Mouse (Mus musculus) heart, postnatal 10 days (tissue): ENCODE measurements around the gene Smyd3. TPM values are rescaled to one million over a fixed set of nuclear protein-coding genes. Genes with fewer than 3 reads are reported as not detected.

Source experiments
- DNase-seq, 2 experiments: peaks; one replicate each; pipeline ENCODE4 v3.0.0; 2021
- intact Hi-C: fragments of 180-260 bp; cut with DNase I; formaldehyde crosslinking; loops from one replicate; pipeline ENCODE4 v1.15.1; 2025
- total RNA-seq, 2 experiments: library from RNA; stranded (reverse); gene quantifications; 2 replicates each; pipeline ENCODE4 v1.2.3; 2021

Smyd3 gene
- total RNA-seq, 2 experiments from 2014 or later: 5.8 to 6.7 TPM

DNA sequence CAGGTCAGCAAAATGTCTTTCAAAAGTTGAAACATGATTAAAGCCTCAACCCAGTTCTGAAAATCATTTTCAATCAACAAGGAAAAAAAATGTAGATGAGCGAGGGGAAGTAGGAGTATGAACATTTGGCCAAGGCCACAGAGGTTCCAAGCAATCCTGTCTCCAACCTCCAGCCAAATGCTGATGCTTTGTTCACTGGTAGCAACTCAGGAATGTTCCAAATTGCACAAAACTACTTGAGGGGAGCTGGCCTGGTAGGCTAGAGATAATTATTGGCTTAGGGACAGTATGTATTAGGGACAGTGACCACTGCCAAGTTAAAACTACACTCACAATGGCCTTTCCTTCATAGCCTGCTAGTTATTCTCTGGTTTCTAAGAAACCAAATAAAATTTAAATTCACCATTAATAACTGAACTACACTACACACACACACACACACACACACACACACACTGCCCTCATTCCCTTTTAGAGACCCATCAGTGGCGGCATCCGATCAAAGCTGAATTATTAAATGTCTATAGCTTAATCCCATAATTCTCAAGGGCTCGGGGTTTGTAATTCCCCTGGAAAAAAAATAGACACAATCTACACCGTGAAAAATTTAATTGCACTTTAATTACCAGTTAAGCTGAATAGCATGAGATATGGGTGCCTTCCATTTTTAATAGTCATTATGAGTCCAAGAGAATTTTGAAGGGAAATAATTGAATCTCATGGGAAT lies 514.3 kb downstream of the Smyd3 start:
- DNase-seq: peak; percentile 30
- intact Hi-C loops: no loop called here

DNA sequence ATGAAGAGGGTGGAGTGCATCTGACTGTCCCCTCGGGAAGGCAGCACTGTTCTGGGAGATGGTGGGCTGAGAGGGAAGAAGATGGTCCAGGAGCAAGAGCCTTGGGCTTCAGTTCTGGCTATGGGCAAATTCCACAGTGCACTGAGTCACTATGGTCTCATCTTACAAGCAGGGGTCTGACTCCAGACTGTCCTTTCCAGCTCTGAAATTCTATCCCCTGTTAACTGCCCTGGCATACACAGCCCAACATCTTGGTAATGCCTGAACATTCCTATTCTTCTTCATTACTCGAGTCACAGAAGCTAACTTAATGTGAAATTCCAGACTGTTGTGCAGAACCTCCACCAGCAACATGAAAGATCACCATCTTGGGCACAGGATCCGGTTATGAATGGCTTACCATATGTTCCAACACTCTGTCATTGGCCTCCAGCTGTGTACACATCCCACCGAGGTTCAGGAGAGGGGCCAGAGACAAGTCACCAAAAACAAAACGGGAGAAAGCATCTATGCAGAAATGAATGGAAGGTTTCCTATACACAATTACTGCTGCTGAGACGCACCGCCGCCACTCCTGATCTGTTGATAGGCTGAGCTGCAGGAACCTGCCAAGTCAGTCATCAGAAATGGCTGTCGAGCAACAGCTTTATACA lies 517.8 kb downstream of the Smyd3 start:
- DNase-seq: no peak
- intact Hi-C loops: no loop called here

DNA sequence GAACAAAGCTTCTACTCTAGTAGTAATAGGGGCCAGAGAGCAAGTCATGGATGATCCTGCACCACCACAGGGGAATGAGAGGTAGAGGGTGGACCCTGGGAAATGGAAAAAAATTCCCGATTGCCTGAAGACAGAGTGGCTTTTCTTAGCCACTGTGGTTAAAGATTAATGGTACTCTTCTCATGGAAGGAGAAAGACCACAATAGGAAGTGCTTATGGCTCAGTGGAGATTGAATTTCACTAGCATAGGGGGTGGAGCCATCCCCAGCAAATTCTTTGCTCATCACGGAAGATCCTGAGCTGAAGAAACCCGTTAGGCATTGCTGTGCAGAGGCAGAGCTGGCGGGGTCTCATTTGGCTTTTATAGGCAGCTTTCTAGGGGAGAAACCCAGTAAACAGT lies 520.0 kb downstream of the Smyd3 start:
- intact Hi-C loops: no loop called here
- no peak for DNase-seq

DNA sequence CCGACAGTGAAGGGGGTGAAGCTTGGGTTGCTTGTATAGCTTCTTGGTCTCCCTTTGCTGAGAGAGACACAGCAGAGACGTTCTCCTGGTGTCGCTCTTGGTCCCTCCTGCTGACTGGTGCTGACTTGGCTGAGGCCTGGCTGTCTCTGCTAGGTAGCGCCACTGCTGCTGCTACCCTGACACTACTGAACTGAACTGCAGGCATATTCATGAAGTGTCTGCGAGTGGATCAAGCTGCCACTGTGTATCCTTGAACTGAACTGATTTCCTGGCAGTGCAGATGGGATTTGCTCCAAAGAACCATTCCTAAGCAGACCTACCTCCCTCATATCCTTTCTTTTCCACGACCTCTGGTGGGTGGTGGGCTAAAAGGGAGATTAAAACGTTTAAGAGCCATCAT lies 523.6 kb downstream of the Smyd3 start:
- intact Hi-C loops: no loop called here
- DNase-seq: no peak

DNA sequence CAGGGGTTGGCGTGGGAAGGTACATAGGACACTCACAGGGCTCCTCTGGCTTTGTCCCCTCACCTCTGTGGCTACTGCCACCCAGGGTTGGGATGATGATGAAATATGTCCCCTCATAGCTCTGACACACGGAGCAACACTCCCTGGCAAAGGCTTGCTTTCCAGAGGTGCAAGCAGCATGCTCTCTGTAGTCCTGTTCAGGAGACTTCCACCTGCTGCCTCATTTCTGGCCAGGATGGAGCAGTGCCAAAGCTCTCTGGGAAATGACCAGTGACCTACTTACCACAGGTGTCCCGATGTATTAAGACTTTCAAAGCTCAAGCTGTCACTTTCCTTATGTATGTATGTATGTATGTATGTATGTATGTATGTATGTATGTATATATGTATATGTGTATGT lies 525.3 kb downstream of the Smyd3 start:
- intact Hi-C loops: no loop called here
- peak; percentile 34 to 38 for DNase-seq

DNA sequence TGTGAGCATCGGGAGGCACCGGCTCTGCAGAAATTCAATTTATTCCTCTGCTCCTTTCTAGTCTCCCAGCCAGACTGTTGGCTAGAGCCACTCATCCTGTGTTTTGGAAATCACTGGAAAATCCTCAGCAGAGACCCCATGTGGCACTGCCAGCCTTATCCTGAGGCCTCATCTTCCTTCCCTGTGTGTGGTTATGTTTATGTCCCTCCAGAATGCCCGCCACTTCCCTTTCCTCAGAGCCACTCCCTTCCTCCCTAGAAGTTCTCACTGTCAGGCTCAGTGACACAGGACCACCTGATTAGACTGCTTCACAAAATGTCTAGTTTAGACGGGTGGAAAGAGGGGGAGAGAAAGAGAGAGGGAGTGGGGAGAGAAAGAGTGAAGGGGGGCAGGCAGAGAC lies 526.4 kb downstream of the Smyd3 start:
- DNase-seq: no peak
- intact Hi-C loops: no loop called here

DNA sequence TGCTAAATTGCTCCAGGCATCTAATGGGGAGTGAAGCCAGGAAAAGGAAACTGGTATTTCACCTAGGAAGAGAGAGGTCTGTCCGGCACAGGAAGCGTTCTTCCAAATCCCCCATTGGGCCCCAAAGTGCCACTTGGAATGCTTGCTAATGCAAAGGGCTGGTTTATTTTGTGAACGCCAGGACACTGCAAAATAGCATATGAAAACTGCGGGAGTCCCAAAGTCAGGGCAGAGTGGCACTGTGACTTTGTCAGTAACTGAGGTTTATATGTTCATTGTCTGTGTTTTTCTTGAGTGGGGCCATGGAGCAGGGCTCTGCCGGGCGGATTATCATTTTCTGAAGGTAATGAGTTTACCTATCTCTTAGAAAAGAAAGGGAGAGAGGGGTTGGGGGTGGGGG lies 526.8 kb downstream of the Smyd3 start:
- intact Hi-C loops: no loop called here
- DNase-seq: no peak

DNA sequence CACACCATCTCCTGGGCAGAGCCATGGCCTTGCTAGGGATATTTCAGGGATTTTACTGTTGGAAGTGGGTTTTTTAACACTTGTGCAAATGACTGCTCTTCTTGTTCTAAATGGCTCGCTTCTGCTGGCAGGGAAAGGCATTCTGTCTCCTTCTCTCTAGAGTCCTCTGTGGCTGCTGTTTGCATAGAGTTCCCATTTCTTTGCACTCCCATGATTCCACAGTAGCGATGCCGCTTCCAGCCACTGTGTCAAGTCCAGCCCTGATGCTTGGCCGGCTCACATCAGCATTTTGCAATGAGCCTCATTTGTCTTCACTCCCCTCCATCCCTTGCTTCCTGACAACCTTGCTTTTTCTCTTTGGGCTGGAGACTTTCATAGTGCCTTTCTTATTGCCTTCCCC lies 528.4 kb downstream of the Smyd3 start:
- peak in 1 of 2 experiments; percentile 14 for DNase-seq

DNA sequence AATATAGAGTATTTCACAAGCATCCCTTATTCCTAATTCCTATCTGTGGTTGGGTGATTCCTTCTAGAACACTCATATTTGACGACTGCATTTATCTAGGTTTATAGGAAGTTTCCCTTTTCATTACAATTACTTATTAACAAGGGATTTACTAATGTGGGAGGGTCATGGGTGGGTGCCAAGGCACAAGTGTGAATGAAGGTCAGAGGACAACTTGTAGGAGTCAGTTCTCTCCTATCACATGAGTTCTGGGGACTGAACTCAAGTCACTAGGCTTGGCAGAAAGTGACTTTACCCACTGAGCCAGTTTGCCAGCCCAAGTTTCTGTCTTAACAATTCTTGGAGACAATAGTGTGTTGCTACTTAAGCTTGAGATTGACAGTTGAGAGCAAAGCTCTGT lies 529.7 kb downstream of the Smyd3 start:
- no peak for DNase-seq
- intact Hi-C loops: no loop called here

More for the DNA sequence above, 528.4 kb downstream of the Smyd3 start:
- intact Hi-C loops: no loop called here

DNA sequence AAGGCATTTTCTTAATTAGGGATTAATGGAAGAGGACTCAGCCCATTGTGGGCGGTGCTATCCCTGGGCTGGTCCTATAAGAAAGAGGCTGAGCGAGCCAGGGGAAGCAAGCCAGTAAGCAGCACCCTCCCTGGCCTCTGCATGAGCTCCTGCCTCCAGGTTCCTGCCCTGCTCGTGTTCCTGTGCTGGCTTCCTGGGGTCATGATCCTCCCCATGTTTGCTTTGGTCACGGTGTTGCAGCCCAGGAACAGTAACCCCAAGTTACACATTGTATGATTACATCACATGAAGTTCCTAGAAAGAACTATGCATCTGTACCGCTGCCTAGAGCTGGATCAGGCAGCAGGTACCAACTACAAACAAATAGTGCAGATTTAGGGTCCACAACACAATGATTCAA lies 536.2 kb downstream of the Smyd3 start:
- intact Hi-C loops: no loop called here
- no peak for DNase-seq

DNA sequence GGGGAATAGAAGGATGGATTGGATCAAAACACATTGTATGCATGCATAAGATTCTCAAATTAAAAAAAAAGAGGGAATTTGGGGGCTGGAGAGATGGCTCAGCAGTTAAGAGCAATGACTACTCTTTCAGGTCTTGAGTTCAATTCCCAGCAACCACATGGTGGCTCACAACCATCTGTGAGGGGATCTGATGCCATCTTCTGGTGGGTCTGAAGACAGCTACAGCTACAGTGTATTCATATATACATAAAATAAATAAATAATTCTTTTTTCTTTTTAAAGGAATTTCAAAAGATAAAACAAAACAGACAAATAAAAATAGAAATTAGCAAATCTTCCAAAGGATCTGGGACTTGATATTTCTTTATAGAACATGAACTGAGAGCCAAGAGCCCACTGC lies 537.7 kb downstream of the Smyd3 start:
- no peak for DNase-seq
- intact Hi-C loops: no loop called here

DNA sequence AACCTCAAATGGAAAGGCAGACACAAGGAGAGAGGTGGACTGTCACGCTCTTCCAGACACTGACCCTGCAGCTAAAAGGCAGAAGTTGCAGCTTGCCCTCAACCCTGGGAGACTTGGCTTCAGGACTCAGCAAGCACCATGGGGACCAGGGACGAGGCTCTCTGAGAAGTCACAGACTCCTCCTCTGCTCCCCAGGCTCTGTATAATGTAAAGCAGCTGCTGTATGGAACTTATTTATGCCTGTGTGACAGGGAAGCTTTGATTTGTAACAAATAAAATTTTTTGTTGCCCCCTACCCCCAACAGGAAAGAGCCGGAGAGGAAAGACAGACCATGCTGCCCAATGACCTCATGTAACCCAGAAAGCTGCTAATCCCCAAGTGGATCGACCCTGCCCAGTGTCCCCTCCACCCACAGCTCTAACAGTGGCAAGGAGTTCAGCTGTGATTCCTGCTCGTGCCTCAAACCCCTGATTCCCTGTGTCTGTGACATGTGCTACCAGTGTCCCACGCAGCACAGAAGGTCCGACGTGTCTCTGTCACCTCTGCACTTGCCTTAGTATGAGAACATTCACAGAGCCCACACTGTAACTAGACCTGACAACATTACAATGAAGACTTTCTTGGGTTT lies 539.1 kb downstream of the Smyd3 start:
- DNase-seq: no peak
- intact Hi-C loops: no loop called here

DNA sequence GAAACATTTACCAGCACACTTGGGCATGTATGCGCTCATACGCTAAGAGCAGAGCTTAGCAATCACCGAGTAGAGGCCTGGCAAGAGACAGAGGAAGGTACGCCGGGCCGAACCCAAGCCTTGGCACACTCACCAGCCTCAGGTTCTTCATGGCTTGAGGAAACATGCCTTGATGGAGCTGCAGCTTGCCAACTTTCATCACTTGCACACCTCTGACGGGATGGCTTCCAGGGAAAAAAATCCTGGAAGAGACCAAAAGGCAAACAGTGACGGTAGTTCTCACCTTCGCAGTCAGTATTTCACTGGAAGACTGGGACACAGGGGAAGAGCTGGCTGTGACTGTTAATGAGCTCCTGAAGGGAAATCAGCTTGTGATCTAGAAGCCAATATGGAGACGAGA lies 545.8 kb downstream of the Smyd3 start:
- intact Hi-C loops: no loop called here

DNA sequence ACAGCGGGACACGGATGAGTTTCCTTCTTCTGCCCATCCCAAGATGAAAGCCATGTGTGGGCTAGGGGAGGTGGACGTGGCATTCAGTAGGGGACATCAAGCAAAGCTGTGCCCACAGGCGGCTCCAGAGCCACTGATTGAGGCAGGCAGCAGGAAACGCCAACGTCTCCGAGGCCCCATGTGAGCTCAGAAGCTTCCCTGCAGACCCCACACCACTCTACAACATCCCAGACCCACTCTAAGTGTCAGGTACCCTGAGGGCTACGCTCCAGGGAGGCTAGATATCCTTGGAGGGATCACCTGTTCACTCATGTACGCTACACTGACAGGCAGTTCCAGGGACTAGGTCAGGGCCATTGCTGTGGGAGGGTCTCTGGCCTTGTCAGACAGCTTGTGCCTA lies 556.2 kb downstream of the Smyd3 start:
- intact Hi-C loops: loop anchor here (5.0 kb wide), 1 partner anchor 126 kb away; no protein-coding TSS in a partner anchor
- no peak for DNase-seq

More for the DNA sequence above, 545.8 kb downstream of the Smyd3 start:
- no peak for DNase-seq

DNA sequence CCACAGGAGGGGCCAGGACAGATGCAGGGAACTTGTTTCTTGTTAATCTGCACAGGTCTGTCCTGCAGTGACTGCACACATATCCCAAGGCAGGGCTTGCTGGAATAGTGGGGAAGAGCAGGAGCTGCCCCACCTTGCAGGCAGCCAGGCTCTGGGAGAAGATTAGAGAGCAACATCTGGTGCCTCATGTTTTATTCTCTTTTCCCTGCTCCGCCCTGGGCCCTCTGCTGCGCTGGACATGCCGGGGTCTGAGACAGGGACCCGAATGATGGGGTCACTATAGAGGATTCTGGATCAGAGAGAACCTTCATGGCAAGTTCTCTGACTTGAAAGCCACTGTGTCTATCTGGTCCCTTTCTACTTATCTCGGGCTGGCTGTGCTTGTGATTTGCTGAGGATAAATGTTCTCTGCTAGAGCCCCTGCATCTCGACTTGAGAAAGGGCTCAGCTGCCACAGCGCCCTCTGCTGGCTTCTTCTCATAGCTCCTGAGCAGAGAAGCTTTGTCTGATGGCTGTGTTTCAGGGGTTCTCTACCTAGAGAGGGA lies 557.8 kb downstream of the Smyd3 start:
- intact Hi-C loops: loop anchor here (1.0 to 5.0 kb wide), 2 partner anchors 127 to 433 kb away; no protein-coding TSS in a partner anchor

DNA sequence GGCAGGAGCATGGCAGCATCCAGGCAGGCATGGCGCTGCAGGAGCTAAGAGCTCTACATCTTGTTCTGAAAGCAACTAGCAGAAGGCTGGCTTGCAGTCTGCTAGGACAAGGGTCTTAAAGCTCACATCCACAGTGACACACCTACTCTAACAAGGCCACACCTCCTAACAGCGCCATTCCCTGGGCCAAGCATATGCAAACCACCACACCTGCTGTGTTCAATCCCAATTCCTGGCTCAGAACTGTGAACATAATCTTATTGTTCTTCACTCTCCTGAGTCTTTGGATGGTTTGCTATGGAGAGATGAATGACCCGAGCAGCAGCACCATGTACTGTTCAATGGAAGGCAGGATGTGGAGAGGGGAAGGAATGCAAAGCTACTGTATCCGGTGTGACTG lies 559.2 kb downstream of the Smyd3 start:
- intact Hi-C loops: no loop called here
- DNase-seq: no peak

More for the DNA sequence above, 557.8 kb downstream of the Smyd3 start:
- DNase-seq: peak; percentile 66 to 83

DNA sequence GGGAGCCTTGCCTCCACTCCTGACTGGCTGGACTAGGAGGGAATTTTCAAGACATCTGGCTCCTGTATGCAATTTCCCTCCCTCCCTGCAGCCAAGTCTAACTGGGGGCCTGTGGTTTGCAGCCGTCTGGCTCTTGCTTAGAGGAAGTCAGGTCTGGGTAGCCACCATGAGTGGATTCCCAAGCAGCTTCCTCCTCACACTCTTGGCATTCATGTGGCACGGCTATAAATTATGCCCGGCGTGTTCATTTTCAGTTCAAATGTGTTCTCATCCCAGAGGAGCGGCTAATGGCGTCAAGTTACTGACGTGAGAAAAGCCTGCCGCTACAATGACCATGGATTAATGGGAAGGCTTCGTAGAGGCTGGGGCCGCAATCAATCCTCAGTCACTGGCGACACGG lies 564.9 kb downstream of the Smyd3 start:
- no peak for DNase-seq
- intact Hi-C loops: no loop called here

DNA sequence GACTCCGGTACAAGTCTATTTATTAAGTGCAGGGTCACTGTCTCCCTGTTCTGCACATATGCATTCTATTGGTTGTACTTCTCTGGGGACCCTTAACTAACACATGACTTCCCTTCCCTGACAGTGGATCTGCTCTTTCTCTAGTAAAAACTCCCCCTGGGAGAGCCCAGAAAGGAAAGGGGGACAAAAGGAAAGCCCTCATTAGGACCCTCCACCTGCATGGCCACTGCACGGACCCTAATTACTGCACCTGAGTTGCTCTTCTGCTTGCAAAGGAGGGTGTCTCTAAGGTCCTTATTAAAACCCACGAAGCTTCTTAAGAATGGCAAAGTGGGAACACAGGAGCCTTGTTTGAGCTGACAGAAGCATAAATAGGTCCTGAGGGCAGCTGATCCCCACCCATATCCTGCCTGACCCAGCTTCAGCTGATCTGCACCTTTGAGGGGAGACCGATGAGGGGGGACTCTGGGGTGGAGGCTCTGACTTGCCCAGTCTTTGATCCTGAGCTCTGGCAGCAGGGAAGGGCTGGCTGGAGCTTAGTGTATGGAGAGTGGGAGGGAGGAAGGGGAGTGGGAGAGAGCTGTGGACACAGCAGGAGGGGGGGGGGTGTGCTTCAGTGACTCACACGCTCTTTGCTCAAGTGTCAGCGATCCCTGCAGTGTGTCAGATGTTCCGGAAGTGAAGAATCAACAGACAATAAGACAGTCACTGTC lies 575.4 kb downstream of the Smyd3 start:
- no peak for DNase-seq
- intact Hi-C loops: no loop called here

DNA sequence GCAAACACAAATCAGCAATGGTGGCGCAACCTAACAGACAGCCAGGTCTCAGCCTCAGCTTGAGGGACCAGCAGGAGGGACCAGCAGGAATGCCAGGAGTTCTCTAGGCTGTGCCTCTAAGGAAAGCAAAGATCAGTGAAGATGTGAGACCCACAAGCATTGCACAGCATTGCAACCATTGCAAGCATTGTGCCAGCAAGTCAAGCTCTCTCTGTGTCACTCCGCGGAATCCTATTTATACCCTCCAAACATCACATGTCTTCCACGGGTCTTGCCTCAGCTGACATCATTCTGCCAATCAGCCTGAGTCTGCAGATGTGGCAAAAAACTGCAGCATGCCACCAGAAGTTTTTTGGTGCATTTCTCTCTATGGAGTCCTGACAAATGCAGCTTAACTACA lies 577.5 kb downstream of the Smyd3 start:
- no peak for DNase-seq
- intact Hi-C loops: no loop called here

DNA sequence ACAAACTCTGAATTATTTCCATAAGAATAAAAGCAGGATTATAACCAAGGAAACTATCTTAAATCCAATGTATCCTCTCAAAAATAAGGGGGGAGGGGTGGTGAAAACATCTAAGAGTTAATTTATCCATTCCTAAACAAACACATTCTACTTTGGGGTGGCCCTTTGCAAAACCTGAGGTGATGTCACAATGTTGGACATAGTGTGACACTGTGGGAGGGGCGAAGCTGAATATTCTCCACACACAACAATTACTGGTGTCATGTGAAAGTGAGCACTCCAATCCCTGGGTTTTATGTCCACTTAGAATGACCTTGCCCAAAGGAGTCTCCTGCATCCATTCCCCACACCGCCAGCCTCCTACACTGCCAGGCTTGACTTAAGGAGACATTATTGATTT lies 580.9 kb downstream of the Smyd3 start:
- intact Hi-C loops: no loop called here
- DNase-seq: no peak

DNA sequence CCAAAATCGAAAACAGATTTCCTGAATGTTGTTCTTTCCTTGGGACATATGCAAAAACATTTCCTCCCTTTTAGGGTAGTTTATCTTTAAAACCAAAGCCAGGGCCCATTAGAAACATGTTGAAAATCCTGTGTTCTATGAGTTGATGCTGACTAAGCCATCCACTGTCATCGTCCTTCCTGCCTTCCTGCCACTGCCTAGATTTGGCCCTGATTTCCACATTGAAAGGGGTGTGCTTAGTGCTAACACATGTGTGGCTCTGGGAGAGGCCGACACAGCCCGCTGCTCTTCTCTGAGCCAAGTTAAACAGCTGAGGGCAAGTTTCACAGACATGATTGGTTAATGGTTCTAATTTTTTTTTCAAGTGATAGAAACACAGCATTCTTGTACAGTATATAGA lies 581.4 kb downstream of the Smyd3 start:
- intact Hi-C loops: no loop called here
- DNase-seq: peak; percentile 19 to 23
